Mouse (Mus musculus) 3134 (cell line): ENCODE data around the gene Tmem205.

ENCODE experiments used
- DNase-seq: peaks from one replicate; pipeline ENCODE4 v3.0.0-alpha.2; 2011; ENCODE audit warnings: low spot score; ENCODE audit not compliant: insufficient read length; ENCODE audit errors: extremely low read depth

Gene Tmem205

GRCm38 (mm10) chr9:21947540-21948130, 20.3 kb upstream of the Tmem205 start:
- no peak for DNase-seq

- DNase-seq, result no peak
Measured at GRCm38 (mm10) chr9:21944267-21944666, 16.9 kb upstream of the Tmem205 start.

DNA sequence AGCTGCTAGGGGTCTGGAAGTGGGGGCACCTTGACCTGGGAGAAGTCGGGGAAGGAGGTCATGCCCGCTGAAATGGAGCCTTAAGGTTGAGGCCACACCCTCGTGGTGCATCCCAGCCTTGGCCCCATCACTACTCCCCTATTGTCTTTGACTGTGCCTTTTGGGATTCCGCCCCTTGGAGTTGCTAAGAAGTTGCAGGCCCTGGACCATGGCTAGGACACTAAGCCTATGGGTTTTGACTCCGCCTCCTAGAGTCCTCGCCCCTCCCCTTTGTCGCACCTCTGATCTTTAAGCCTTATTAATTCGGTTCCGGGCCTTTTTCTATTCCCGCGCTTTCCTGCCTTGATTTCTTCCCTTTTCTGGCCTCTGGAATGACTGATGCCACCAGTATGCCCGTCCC, 16.3 kb upstream of the Tmem205 start:
- DNase-seq, result no peak

GRCm38 (mm10) chr9:21943046-21943445, 15.7 kb upstream of the Tmem205 start:
- no peak for DNase-seq

- no peak for DNase-seq
Measured at GRCm38 (mm10) chr9:21938234-21938855, 11.0 kb upstream of the Tmem205 start.

DNA sequence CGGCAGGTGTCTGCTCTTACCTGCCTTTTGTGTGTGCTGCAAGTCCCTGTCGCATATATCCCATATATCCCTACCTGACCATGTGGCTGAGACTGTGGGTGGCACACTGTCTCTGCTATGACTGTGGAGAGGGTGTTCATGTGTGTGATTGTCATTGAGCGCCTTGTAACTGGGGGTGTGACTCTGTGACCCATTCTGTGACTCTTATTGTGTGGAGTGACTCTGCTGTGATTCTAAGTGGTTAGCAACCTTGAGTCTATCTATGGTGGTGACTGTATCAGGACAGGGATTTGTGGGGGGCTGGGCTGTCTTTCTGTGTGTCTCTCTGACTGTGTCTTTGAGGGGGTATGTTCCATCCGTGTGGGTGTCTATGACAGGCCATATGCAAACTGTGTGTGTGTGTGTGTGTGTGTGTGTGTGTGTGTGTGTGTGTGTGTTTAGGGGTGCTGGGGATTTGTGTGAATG, 10.4 kb upstream of the Tmem205 start:
- no peak for DNase-seq

- DNase-seq, result peak; percentile 81
Measured at GRCm38 (mm10) chr9:21936692-21937570, 9.6 kb upstream of the Tmem205 start, which contains the start of gene Plppr2. Gene Plppr2 (plus strand): TSS chr9:21937033.

- no peak for DNase-seq
Measured at GRCm38 (mm10) chr9:21935466-21936131, 8.2 kb upstream of the Tmem205 start.

DNA sequence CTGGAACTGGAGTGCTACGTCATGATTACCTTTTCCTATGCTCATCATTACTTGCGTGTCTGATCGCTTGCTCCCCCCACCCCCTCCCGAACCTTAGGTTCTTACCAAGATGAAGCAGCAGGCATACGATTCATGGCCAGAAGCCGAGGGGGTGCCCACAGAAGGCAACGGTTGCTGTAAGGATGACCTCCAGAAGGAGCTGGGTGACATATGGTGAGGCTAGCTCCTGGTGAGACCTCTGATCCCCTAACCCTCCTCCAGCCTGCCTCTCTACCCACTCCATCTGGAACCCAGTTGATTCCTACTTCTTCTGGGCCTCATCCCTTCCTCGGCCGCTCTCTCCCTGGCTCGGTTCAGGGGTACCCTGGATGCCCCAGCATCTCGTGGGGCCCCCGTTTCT, 6.7 kb upstream of the Tmem205 start:
- DNase-seq, result no peak

GRCm38 (mm10) chr9:21932445-21933137, 5.2 kb upstream of the Tmem205 start:
- DNase-seq, result no peak

- no peak for DNase-seq
Measured at GRCm38 (mm10) chr9:21932006-21932405, 4.7 kb upstream of the Tmem205 start.

DNA sequence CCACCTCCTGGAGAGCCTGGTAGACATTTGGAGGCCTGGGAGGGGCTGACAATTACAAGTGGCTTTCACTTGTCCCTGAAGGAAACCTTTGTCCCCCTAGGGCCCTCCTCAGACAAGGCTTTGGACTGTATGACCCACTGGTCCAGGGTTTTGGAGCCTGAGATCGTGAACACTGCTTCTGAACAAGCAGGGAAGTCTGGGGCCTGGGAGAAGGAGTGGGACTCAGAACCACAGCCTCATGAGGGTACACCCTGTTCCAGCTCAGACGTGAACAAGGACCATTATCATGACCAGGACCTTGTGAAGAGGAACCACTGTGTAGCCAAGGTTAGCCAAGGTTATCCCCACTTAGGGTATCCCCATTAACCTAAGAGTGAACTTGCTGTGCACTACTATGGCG, 1.9 kb upstream of the Tmem205 start:
- DNase-seq, result no peak

DNA sequence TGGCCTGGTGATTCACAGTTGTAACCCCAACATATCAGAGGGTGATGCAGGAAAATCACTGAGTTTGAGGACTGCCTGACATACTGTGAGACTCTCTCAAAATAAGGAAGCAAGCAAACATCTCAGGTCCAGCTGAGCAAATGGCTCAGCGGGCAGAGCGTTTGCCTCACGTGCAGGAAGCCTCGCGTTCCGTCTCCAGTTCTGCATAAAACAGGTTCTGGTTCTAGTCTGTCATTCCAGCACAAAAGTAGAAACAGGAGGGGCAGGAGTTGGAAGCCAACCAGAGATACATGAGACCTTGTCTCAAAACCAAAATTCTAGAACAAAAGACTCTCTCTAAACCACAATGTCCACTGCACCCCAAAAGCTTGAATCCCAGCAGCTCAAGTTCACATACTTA, 572 bp downstream of the Tmem205 start:
- DNase-seq, result no peak

DNA sequence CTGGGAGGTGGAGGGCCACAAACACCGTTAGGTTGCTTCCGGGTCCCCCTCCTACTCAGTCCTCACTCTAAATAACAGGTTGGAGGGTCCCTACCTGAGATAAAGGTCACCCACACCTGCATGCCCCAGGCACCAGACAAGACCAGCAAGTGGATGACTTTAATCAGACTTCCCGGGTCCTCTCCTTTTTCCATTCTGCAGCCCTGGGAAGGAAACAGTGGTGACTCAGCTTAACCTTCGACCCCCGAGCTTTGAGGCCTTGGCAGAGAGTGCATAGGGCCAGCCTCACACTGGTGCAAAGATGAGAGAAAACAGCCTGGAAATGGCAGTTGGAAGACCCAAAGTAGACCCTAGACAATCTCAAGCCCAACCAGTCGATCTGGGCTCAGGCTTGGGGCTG, 1.2 kb downstream of the Tmem205 start:
- DNase-seq, result no peak

DNA sequence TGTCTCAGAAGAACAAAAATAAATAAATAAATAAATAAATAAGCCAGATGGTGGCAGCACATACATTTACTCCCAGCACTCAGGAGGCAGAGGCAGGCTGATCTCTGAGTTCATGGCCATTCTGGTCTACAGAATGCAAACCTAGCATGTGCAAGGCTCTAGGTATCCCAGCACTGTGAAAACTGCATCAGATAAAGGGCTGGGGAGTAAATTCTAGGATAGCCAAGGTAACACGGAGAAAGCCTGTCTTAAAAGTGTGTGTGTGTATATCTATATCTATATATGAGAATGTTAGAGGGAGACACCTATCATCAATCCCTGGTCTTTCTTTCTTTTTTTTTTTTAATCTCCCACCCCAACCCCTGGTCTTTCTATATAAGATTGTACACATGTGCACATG, 1.9 kb downstream of the Tmem205 start:
- DNase-seq, result no peak

GRCm38 (mm10) chr9:21925034-21925433, 2.3 kb downstream of the Tmem205 start:
- DNase-seq, result no peak

DNA sequence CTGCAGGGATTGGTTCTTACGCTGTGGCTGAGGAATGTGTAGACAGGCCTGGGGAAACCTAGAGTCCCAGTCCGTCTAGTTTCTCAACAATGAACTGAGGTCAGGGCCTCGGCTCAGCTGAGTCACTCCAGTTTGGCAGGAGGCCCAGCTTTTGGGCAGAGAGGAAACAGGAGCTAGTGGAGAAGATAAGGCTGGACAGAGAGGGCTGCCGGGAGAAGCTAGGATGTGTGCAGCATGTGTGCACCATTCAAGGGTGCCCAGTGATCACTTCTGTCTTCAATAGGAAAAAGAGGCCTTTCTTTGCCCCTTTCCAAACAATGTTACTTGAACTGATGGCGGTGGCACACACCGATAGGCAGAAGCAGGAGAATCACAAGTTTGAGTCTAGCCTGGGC, 3.3 kb downstream of the Tmem205 start:
- peak; percentile 80 for DNase-seq

- DNase-seq, result no peak
Measured at GRCm38 (mm10) chr9:21923490-21924098, 3.8 kb downstream of the Tmem205 start.

DNA sequence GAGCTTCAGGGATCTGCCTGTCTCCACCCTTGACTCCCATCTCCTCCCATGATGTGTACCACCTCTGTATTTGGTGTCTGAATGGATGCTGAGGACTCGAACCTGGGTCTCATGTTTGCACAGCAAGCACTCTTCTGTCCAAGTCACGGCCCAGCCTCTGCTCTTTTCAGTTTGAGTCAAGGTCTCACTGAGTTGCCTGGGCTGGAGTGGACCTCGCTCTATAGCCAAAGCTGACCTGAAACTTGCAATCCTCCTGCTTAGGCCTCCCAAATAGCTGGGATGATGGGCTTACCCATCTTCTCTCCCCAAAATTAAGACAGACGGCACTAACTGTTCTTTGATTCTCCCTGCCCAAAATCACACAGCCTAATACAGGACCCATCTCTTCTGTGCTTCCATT, 4.3 kb downstream of the Tmem205 start:
- DNase-seq, result no peak
